Mouse (Mus musculus) 416B (cell line): ENCODE data around the gene Nrl.

Experiments
- DNase-seq: peaks from one replicate; pipeline ENCODE4 v3.0.0; 2011; ENCODE audit warnings: low read depth

Gene Nrl

DNA sequence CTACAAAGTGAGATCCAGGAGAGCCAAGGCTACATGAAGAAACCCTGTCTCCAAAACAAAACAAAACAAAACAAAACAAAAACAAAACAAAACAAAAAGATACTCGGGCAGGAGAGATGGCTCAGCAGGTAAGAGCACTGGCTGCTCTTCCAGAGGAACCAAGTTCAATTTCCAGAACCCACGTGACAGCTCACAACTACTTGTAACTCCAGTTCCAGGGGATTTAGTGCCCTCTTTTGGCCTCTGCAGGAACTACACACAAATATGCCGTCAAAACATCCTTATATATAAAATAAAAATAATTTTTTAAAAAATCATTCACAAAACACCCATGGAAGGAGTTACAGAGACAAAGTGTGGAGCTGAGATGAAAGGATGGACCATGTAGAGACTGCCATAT lies 3.2 kb upstream of the Nrl start:
- peak; percentile 87 for DNase-seq

DNA sequence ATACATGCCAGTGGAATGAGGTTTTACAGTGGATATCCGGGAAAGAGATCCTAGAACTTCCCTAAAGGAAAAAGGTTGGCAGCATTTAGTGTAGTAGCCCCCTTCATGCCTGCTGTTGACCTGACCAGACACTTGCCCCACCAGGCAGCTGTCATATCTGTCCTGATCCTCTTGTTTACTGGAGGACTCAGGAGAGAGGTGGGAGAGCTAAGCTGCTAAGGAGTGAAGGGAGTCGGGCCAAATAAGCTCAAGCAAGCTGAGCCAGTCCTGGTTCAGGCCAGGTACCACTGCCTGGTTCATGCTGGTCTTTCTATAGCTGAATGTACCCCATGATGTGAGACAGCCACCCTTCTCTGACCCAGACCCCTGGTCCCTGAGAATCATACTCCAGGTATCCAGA lies 1.9 kb upstream of the Nrl start:
- no peak for DNase-seq

GRCm38 (mm10) chr14:55524062-55524461 lies 719 bp downstream of the Nrl start:
- no peak for DNase-seq

GRCm38 (mm10) chr14:55520451-55521361 lies 4.1 kb downstream of the Nrl start:
- no peak for DNase-seq

DNA sequence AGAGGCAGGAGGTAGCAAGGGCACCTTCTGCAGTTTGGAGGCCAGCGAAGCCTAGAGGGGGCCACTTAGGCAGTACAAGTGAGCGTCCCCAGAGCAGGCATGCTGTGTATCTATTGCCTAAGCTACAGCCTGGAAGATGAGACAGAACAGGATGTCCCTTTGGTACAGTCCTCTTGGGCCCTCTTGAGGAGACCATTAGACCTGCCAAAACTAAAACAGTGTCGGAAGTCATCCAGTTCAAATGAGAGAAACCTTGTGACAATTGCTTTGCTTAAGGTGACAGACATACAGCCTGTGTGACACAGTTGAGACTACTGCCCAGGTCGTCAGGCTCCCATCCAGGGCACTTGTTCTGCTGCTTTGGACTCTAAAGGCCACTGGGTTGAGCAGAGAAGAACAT lies 5.2 kb downstream of the Nrl start:
- DNase-seq, result no peak

- DNase-seq, result no peak
These were observed 5.9 kb downstream of the Nrl start for GRCm38 (mm10) chr14:55518897-55519296.

- no peak for DNase-seq
These were observed 8.9 kb downstream of the Nrl start for GRCm38 (mm10) chr14:55515846-55516245.

DNA sequence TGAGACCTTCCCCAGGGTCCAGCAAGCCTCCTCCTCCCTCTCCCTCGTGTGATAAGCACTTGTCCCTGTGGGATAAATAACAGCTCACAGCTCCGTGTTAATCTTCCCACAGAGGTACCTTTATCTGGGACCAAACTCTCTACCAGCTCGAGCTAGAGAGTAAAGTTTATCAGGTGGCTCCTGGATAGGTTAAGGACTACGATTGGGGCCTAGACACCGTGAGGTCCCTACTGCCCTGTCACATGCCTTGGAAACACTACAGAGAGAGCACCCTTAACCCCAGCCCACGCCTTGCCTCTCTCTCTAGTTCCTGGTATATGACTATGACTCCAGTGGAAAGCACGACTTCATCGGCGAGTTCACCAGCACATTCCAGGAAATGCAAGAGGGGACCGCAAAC lies 10.9 kb downstream of the Nrl start:
- DNase-seq, result no peak

- DNase-seq, result no peak
These were observed 13.7 kb downstream of the Nrl start for GRCm38 (mm10) chr14:55511037-55511436.

- DNase-seq, result no peak
These were observed 14.6 kb downstream of the Nrl start, which contains the start of gene Cpne6 for GRCm38 (mm10) chr14:55510125-55510731. Gene Cpne6, plus strand, starts transcription at chr14:55510445.

DNA sequence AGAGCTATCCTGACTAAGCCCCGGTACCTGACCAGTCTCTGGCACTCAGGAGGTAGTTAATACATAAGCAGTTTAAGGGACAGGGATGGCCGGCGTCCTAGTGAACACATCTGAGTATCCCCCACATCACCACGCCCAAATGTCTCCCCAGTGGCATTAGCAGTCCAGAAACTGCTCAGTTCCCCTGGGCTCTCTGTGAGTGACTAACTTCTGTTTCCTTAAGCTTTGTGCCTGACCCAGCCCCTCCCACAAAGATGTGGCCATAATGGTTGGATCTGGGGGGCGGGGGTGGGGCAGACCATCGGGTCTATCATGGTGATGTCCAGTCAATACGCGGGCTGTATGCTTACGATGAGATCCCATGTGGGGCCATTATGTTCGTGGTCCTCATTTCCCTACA lies 15.2 kb downstream of the Nrl start:
- no peak for DNase-seq

DNA sequence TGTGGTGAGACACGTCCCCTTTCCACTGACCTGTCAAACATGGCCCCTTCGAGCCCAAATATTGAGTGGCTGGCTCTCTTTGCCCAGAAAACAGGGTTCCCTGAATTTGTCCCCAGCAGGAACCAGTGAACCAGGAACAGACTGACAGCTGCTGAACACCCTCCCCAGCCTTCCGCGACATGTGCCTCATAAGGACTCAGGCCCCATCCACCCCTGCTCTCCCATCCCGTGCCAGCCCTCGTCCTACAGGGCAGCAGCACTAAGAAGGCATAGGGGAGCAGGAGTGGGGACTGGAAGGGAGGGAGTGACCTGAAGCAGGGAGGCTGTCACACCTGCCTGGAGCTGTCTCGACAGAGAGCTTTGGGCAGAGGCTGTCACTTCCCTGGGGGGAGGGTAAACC lies 17.0 kb downstream of the Nrl start:
- DNase-seq, result no peak

GRCm38 (mm10) chr14:55505612-55506011 lies 19.2 kb downstream of the Nrl start:
- no peak for DNase-seq

- DNase-seq, result peak; percentile 85
These were observed 27.3 kb downstream of the Nrl start for GRCm38 (mm10) chr14:55497449-55497821.

DNA sequence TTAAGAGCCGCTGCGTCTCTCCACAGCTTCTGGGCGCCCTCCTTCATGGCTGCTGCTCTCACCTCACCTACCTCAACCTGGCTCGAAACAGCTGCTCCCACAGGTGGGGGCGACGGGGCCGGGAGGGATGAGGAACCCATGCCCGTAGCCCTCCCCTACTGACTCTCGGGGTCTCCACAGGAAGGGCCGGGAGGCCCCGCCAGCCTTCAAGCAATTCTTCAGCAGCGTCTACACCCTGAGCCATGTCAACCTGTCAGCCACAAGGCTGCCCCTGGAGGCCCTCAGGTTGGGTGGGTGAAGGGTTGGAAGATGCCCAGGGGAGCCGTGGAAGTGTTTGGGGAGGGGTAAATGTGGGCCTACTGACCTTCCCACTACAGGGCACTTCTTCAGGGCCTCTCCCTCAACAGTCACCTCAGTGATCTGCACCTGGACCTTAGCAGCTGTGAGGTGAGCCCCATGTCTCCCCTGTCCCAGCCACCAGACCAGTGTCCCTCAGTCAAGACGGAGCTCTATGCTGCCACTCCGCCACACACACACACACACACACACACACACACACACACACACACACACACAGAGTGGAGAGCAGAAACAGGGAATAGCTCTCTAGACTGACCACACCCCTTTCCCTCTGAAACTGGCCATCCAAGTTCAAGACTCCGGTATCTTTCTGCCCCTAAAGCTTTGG lies 27.9 kb downstream of the Nrl start:
- DNase-seq, result no peak

GRCm38 (mm10) chr14:55495509-55496240 lies 29.1 kb downstream of the Nrl start:
- DNase-seq, result no peak

- no peak for DNase-seq
These were observed 32.7 kb downstream of the Nrl start for GRCm38 (mm10) chr14:55492103-55492502.

DNA sequence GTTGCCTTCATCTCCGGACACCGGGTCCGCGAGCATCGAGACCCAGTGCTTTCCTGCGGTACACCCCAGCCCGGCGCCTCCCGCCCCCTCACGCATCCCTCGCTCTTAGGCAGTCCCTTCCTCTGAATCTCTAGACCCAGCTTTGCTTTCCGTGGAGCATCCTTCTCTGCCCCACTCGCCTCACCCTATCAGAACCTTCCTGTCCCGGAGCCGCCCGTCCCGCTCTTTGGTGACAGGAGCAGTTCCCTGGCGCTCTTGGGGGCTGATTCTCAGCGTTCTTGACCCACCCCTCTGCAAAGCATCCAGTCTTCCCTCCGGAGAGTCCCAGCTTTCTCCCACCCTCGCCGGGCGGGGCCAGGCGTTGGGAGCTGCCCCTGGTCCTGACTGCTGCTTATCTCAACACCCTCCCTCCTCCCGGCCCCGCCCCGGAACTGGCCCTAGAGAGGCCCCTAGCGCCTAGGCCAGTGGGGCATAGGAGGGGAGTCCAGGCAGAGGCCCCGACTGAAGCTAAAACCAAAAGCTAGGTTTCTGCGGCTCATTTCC lies 33.4 kb downstream of the Nrl start:
- no peak for DNase-seq

DNA sequence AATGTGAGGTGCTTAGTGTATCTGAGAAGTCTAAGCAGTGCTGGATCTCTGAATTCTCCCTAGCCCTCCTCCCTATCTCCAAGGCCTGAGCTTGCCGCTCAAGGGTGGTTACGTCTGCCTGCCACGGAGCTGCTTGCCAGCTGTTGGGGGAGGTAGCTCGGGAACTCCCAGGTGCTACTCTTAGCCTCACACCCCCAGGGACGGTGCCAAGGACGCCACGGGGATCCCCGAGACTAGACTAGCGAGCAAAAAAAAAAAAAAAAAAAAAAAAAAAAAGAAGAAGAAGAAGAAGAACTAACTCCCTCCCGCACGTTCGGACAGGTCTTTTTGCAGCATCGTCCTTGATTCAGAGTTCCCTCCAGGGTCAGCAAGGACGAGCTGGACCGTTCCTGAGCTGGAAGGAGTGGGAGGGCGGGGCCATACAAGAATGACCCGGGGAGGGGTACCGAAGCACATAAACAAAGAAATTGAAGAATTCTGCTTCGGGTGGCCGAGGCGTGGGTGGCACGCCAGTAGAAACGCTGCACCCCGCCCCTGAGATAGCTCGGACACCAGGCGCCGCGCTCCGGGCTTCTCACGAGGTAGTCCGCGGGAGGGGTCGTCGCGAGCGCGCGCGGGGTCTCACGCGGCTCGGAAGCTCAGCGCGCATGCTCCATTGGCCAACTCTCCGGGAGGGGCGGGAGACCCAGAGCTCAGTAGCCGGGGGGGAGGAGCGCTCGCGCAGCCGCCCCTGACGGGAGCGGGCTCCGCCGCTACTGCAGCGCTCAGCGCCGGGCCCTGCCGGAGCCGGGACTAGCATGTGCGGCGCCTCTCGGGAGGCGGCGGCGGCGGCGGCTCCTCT lies 34.2 kb downstream of the Nrl start, which contains the start of gene Carmil3:
Gene Carmil3 (plus strand): TSS at position 291 of the 841 bp plus-strand sequence.
- DNase-seq, result no peak

- peak; percentile 53 for DNase-seq
These were observed 37.9 kb downstream of the Nrl start for GRCm38 (mm10) chr14:55486836-55487235.
